Mouse (Mus musculus) adrenal gland, adult 2 months (tissue): ENCODE results near the gene Cd209b. TPM values are rescaled to one million over a fixed set of nuclear protein-coding genes. Genes with fewer than 3 reads are reported as not detected.
A peak's percentile ranks its signal among the peaks of the same experiment; 100 is the strongest.

Source experiments
- DNase-seq: peaks from one replicate; pipeline ENCODE4 v3.0.0; 2021
- long read RNA-seq: library from polyadenylated mRNA; stranded (forward); transcript quantifications from one replicate; pipeline ENCODE4 v2.0.0, GENCODE M21; 2021
- polyA plus RNA-seq: library from polyadenylated mRNA; depleted of rRNA; stranded (reverse); fragments of >200 nt; gene quantifications from 2 replicates; pipeline ENCODE4 v1.2.3, GENCODE M21; 2012; rRNA removed
- total RNA-seq, 2 experiments: library from RNA; stranded (reverse); gene quantifications; 2 replicates each; pipeline ENCODE4 v1.2.3; 2021

The Cd209b gene
- 1 to 10 TPM; 1.2 to 3.4 TPM for total RNA-seq
- polyA plus RNA-seq, result 0.09 and 0.41 TPM in 2 replicates
- long read RNA-seq, partial matches to known transcripts, result 1 of 3 reads
- long read RNA-seq, other reads (novel, unspliced or antisense), result 1 of 3 reads

DNA sequence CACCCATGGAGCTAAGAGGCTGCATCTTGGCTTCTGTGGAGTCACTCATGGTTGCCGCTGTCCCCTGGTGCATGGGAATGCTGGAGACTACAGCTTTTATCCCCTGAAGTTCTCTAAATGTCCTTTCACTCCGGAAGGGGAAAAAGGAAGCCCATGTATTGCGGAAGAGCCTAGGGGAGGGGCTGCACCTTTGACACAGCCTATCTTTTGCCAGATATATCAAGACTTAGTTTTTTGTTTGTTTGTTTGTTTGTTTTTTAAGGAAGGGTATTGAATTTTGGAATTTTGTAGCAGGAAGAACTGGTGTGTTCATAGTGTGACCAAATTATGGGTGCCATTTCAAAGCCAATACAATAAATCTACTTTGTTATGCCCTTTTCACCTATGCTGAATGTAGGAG is at the start of gene Cd209b:
TSS of gene Cd209b (minus strand) at position 101 of the 400 bp plus-strand sequence.
- DNase-seq, result no peak

DNA sequence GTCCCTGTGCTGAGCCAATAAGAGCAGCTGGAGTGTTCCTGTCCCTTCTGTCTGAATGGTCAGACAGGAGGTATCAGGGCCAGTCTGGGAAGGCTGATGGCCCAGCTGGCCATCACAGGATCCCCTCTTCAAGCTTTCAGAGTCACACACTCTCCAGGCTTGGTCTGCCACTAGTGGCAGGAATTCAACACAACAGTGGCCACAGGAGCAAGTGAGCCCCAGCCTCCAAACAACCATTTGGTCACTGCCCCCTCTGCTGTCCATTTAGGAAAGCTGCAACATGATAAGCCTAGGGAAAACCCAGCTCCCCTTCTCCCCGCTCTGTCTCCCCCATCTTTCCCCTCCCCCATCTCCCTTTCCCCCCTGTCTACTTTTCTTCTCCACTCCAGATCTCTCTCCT is 29.4 kb upstream of the Cd209b start:
- peak; percentile 3 for DNase-seq

DNA sequence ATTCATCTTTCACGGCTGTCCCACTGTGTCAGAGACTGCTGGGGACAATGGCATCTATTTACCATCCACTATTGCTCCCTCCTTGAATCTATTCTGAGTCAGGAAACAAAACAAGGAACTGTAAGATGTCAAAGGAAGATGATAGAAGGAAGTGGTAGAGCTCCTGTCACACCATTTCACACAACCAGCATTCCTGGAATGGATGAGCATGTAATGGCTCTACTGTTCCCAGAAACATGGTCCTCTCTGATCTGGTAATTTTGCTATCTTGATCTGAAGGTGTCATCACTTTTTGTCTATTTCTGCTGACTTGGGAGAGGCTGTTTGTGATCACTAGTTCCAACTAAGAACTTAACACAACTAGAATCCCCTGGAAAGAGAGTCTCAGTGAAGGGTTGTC is 28.0 kb upstream of the Cd209b start, which contains the start of gene Cd209c:
TSS of gene Cd209c (minus strand) at position 101 of the 400 bp plus-strand sequence.
- DNase-seq, result no peak

DNA sequence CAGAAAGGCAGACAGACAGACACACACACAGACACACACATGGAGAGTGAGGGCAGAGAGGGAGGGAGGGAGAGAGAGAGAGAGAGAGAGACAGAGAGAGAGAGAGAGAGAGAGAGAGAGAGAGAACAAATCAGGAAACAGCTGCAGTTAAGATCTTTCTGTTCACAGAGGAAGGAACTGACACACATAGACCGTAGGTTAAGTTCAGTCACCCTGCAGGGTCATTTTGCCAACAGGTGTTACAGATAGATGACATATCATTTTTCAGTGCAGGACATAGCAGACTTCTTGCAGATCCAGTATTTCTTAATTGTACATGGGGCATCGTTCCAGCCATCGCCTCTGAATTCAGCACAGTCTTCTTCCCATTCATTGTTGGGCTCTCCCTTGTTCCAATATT is 13.4 kb upstream of the Cd209b start:
- no peak for DNase-seq

DNA sequence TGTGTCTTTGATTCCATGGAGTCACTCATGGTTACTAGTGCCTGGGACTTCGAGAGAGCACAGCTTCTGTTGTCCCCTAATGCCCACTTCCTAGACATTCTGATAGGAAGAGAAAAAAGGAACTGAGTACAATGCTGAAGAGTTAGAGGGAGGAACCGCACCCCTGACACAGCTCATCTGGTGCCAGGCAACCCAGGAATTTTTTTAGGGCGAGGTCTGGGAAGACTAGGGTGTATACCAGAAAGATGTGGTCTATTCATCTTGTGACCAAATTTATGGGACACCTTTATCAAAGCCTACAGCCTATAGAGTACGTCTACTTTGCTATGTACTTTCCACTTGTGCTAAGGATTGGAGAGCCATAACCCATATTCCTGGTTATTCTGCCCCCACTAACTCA is 48.2 kb downstream of the Cd209b start, which contains the start of gene Cd209d:
TSS of gene Cd209d (minus strand) at position 101 of the 400 bp plus-strand sequence.
- no peak for DNase-seq

DNA sequence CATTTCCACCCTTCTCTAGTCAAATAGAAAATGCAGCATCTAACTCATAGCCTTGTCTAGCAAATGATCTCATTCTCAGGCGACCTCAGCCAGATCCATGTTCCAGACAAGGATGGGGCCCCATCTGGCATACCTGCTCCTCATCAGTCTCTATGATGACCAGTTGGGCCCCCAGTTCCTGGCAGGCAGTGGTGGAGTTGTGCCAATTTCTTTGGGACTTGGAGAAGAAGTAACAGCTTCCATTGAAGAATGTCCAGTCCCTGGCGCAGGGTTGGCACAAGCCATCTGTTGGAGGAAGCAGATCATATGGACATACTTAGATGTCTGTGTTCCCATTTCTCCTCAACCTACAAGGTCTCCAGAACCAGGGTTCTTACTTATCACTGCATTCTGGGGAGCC is 50.5 kb downstream of the Cd209b start:
- DNase-seq, result no peak

Other genes with a start within 250 kb of the Cd209b start
- gene Fcer2a, start 232.7 kb downstream of the Cd209b start, total RNA-seq, result under 1 TPM in 1 of 2 experiments, not detected in 1; 0.41 TPM
- 0.07 and 0.26 TPM in 2 replicates for gene Fcer2a, start 232.7 kb downstream of the Cd209b start, polyA plus RNA-seq
- gene Clec4g, start 206.2 kb downstream of the Cd209b start, total RNA-seq, result under 1 TPM in 1 of 2 experiments, not detected in 1; 0.24 TPM
- 0.08 TPM in 1 of 2 replicates, not detected in the other for gene Clec4g, start 206.2 kb downstream of the Cd209b start, polyA plus RNA-seq
- under 1 TPM; 0.90 to 0.92 TPM for gene Cd209a, start 177.9 kb downstream of the Cd209b start, total RNA-seq
- gene Cd209a, start 177.9 kb downstream of the Cd209b start, polyA plus RNA-seq, result 0.19 TPM in 1 of 2 replicates, not detected in the other
- gene Cd209e, start 72.5 kb downstream of the Cd209b start, total RNA-seq, result not detected
- gene Cd209e, start 72.5 kb downstream of the Cd209b start, polyA plus RNA-seq, result not detected in 2 replicates
- 1 to 10 TPM; 1.3 TPM for gene Cd209d, start 48.3 kb downstream of the Cd209b start, total RNA-seq
- 0.30 TPM in 1 of 2 replicates, not detected in the other for gene Cd209d, start 48.3 kb downstream of the Cd209b start, polyA plus RNA-seq
- not detected for gene Cd209c, start 27.9 kb upstream of the Cd209b start, total RNA-seq
- 0.29 and 0.38 TPM in 2 replicates for gene Cd209c, start 27.9 kb upstream of the Cd209b start, polyA plus RNA-seq
- 1 to 10 TPM; 1.1 to 4.0 TPM for gene Cd209f, start 179.0 kb upstream of the Cd209b start, total RNA-seq
- gene Cd209f, start 179.0 kb upstream of the Cd209b start, polyA plus RNA-seq, result 1.9 and 5.5 TPM in 2 replicates
- gene Cd209g, start 207.3 kb upstream of the Cd209b start, total RNA-seq, result 1 to 10 TPM in 1 of 2 experiments, under 1 TPM in 1; 0.72 to 1.8 TPM
- 2.3 and 4.6 TPM in 2 replicates for gene Cd209g, start 207.3 kb upstream of the Cd209b start, polyA plus RNA-seq
- gene Evi5l, start 239.7 kb upstream of the Cd209b start, total RNA-seq, result 10 to 100 TPM; 33.8 to 38.2 TPM
- gene Evi5l, start 239.7 kb upstream of the Cd209b start, polyA plus RNA-seq, result 25.2 and 33.8 TPM in 2 replicates